Mouse (Mus musculus): ENCODE data around the gene 4930432K21Rik. TPM values are rescaled to one million over a fixed set of nuclear protein-coding genes. Genes with fewer than 3 reads are reported as not detected.

Gene 4930432K21Rik
- 1.3 TPM for polyA plus RNA-seq (2017; shearing (Covaris generic))

DNA sequence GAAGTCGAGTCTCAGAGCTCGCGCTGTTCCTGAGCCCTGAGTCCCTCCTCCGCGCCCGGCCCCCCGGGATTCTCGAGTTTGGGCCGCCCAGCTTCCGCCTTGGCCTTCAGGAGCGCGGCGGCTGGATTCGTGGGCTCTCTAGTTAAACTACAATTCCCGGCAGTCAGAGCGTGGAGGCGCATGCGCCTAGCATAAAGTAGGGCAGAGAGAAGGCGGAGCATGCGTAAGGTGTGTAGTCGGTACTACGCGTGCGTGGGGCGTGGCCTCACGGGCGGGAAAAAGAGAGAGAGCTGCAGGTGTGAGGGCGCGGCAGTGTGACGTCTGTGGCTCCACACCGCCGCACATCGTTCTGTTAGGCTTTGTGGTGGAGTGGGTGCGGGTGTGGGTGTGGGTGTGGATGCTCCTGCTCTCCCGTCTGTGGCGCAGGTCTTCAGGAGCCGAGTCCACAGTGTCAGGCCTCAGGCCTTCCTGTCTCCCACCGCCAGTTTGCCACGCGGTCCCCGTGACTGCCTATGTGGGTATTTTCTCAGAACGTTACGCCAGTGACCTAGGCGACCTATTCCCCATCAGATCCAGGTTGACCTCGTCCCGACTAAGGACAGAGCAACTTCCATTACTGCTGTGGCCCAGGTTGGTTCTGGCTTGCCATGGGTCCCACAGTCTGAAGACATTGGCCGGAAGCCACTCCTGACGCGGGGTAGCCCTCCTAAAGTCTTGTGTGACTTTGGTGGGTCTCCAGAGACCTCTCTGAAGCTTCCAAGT is at the start of gene 4930432K21Rik, which contains the start of gene Cc2d1a:
Gene 4930432K21Rik, plus strand, starts transcription at position 257 of the 762 bp plus-strand sequence.
Gene Cc2d1a, minus strand, starts transcription at position 168 of the 762 bp plus-strand sequence.

DNA sequence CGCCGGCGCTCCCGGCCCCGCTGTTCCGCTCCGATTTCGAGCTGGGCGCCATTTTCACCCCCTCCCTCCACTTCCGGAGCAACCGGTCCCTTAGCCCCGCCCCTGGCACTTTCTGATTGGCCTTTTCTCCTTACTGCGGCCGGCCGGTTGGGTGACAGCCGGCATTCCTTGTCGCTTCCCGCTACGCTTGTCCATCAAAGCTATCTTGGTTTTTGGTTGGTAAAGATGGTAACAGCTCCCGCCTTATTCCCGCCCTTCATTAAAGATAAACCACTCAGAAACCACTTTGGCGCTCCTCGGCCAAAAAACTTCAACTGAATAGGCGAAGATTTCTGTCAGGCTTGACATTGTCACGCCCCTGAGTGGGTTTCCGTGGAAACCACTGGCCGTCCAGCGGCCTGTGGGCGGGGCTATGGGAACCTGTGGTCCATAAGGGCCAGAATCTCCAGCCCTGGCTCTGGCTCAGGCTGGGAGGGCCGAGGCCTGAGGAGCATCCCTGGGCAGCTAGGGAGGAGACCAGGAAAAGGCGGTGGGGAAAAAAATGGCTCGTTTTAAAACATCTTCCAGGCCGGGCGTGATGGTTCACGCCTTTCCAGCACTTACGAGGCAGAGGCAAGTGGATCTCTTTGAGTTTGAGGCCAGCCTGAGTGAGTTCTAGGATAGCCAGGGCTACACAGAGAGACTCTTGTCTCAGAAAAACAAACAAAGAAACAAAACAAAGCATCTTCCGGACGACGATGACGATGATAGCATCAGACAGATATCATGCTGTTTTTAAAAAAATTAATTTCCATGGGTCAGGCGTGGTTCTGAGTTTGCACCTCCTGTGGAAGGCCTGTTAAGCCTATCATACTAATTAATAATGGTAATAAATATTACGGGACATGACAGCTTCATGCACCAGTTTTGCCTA is 42.9 kb upstream of the 4930432K21Rik start, which contains the start of gene Dcaf15:
Gene Dcaf15, minus strand, starts transcription at position 72 of the 913 bp plus-strand sequence.

DNA sequence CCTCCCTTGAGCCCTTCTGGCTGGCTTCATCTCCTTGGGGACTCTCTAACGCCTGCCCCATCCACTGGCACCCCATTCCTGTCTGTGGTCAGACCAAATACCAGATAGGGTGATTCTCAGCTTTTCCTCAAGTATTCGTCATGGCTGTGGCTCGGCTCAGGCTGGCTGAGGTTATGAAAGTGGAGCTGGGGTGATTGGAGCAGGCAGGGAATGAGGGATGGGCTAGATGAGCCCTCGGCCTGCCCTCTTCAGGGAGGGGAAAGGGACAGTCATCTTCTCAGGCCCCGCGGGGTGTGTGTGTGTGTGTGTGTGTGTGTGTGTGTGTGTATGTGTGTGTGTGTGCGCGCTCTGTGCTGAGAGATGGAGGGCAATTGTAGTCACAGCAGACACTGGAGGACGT is 22.2 kb upstream of the 4930432K21Rik start, which contains the start of gene Podnl1:
Gene Podnl1, plus strand, starts transcription at position 334 of the 400 bp plus-strand sequence.

DNA sequence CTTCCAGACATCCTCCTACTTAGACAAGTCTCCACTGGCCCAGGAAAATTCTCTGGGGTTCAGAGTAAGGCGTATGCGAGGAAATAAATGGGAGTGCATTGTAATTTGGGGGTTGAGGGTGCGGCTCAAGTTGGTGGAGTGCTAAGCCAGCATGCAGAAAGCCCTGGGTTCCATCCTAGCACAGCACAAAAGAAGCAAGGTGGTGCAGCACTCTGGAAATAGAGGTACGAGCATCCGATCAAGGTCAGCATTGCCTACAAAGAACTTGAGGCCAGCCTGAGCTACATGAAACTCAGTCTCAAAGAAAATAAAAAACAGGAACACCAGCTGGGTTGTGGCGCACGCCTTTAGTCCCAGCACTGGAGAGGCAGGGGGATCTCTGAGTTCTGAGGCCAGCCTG is 37.3 kb downstream of the 4930432K21Rik start, which contains the start of gene Nanos3:
Gene Nanos3, minus strand, starts transcription at position 101 of the 400 bp plus-strand sequence.

Other genes starting within 250 kb of the 4930432K21Rik start
- 3.8 TPM for gene Adgrl1, start 247.9 kb upstream of the 4930432K21Rik start, polyA plus RNA-seq (2017; shearing (Covaris generic))
- gene Gm10644, start 192.8 kb upstream of the 4930432K21Rik start, polyA plus RNA-seq (2017; shearing (Covaris generic)) = 0.82 TPM
- gene Asf1b, start 192.5 kb upstream of the 4930432K21Rik start, polyA plus RNA-seq (2017; shearing (Covaris generic)) = 28.8 TPM
- 2.7 TPM for gene Prkaca, start 175.0 kb upstream of the 4930432K21Rik start, polyA plus RNA-seq (2017; shearing (Covaris generic))
- gene Samd1, start 150.4 kb upstream of the 4930432K21Rik start, polyA plus RNA-seq (2017; shearing (Covaris generic)) = 2.2 TPM
- 0.62 TPM for gene 1700067K01Rik, start 146.5 kb upstream of the 4930432K21Rik start, polyA plus RNA-seq (2017; shearing (Covaris generic))
- 0.75 TPM for gene 2210011C24Rik, start 135.9 kb upstream of the 4930432K21Rik start, polyA plus RNA-seq (2017; shearing (Covaris generic))
- gene Palm3, start 126.6 kb upstream of the 4930432K21Rik start, polyA plus RNA-seq (2017; shearing (Covaris generic)) = 3.6 TPM
- 383 TPM for gene Il27ra, start 105.4 kb upstream of the 4930432K21Rik start, polyA plus RNA-seq (2017; shearing (Covaris generic))
- gene Rln3, start 103.0 kb upstream of the 4930432K21Rik start, polyA plus RNA-seq (2017; shearing (Covaris generic)) = 189 TPM
- 1.1 TPM for gene Gm10643, start 82.9 kb upstream of the 4930432K21Rik start, polyA plus RNA-seq (2017; shearing (Covaris generic))
- gene Rfx1, start 81.2 kb upstream of the 4930432K21Rik start, polyA plus RNA-seq (2017; shearing (Covaris generic)) = 42.2 TPM
- gene Dcaf15, start 43.3 kb upstream of the 4930432K21Rik start, polyA plus RNA-seq (2017; shearing (Covaris generic)) = 27.6 TPM
- gene Podnl1, start 22.0 kb upstream of the 4930432K21Rik start, polyA plus RNA-seq (2017; shearing (Covaris generic)) = 22.3 TPM
- 52.1 TPM for gene Cc2d1a, start 89 bp upstream of the 4930432K21Rik start, polyA plus RNA-seq (2017; shearing (Covaris generic))
- gene Nanos3, start 37.2 kb downstream of the 4930432K21Rik start, polyA plus RNA-seq (2017; shearing (Covaris generic)) = not detected
- 4.1 TPM for gene Zswim4, start 89.0 kb downstream of the 4930432K21Rik start, polyA plus RNA-seq (2017; shearing (Covaris generic))
- 293 TPM for gene D8Ertd738e, start 101.7 kb downstream of the 4930432K21Rik start, polyA plus RNA-seq (2017; shearing (Covaris generic))
- gene Mri1, start 109.3 kb downstream of the 4930432K21Rik start, polyA plus RNA-seq (2017; shearing (Covaris generic)) = 20.3 TPM
- 40.9 TPM for gene Ccdc130, start 122.4 kb downstream of the 4930432K21Rik start, polyA plus RNA-seq (2017; shearing (Covaris generic))
- gene Cacna1a, start 240.4 kb downstream of the 4930432K21Rik start, polyA plus RNA-seq (2017; shearing (Covaris generic)) = 6.8 TPM